Mouse (Mus musculus) skeletal muscle tissue, postnatal 0 days (tissue): Measurements from ENCODE around the gene Pate1. TPM values are rescaled to one million over a fixed set of nuclear protein-coding genes. Genes with fewer than 3 reads are reported as not detected.

Experiments used
- polyA plus RNA-seq: library from polyadenylated mRNA; unstranded; fragments of >200 nt; fragmentation: Nextera tagmentation; extraction: Ambion mirVana; gene quantifications from 2 replicates; pipeline ENCODE4 v1.2.1, GENCODE M21; 2015

Gene Pate1
- polyA plus RNA-seq = not detected in 2 replicates

DNA sequence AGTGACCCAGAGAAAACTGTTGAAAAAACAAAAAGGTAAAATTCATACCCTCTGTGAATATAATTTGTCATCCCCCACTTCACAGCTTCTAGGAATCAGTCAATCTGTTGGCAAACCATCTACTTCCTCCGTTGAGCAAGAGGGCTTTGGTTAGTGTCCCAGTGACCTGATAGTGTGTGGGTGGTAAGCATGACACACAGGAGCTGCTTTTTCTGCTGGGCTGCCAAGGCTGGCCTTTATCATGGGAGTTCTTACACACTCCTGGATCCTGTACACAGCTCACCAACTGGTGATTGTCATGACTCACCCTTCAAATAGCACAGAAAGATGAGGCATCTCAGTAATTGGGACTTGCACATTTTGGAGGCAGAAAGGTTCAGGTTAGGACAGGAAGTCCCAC, at the start of gene Pate1:
TSS of gene Pate1 (minus strand) at position 378 of the 400 bp plus-strand sequence.

DNA sequence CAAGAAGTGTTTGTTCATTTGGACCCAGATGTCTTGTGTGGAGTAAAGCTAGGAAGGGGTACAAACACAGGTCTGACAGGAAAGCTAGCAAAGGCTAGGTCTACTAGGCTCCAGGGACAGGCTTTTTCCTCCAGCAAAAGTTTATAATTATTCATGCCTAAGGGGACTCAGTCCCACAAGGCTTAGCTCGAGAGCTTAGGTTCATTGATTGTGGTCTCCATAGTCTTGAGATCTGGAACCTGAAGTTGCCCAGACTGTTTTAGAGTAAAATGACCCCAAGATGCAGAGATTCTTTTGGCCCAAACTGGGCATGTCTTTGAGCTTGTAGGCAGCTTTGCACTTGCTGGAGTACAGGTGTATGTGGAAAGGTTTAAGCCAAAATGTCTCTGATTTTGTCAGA, 39.1 kb downstream of the Pate1 start, which contains the start of gene Pate3:
TSS of gene Pate3 (minus strand) at position 101 of the 400 bp plus-strand sequence.

Other genes starting within 250 kb of the Pate1 start
- gene Gm1113, start 169.1 kb downstream of the Pate1 start, polyA plus RNA-seq = not detected in 2 replicates
- gene Ddx25, start 128.9 kb downstream of the Pate1 start, polyA plus RNA-seq = 0.37 and 0.44 TPM in 2 replicates
- 9.1 and 9.9 TPM in 2 replicates for gene Pus3, start 128.8 kb downstream of the Pate1 start, polyA plus RNA-seq
- 0.28 and 0.59 TPM in 2 replicates for gene Pate2, start 117.1 kb downstream of the Pate1 start, polyA plus RNA-seq
- gene Hyls1, start 117.0 kb downstream of the Pate1 start, polyA plus RNA-seq = 3.5 and 4.1 TPM in 2 replicates
- gene Pate4, start 75.4 kb downstream of the Pate1 start, polyA plus RNA-seq = not detected in 2 replicates
- gene Pate3, start 39.2 kb downstream of the Pate1 start, polyA plus RNA-seq = not detected in 2 replicates
- gene Gm17677, start 53.7 kb upstream of the Pate1 start, polyA plus RNA-seq = not detected in 2 replicates
- not detected in 2 replicates for gene Gm17727, start 90.7 kb upstream of the Pate1 start, polyA plus RNA-seq
- gene Gm27235, start 102.7 kb upstream of the Pate1 start, polyA plus RNA-seq = not detected in 2 replicates
- gene D730048I06Rik, start 102.7 kb upstream of the Pate1 start, polyA plus RNA-seq = not detected in 2 replicates
- gene 9230110F15Rik, start 156.8 kb upstream of the Pate1 start, polyA plus RNA-seq = not detected in 2 replicates
- not detected in 2 replicates for gene 9230113P08Rik, start 221.0 kb upstream of the Pate1 start, polyA plus RNA-seq